Mouse (Mus musculus) liver, embryonic 14.5 days (tissue): ENCODE measurements at regions not wholly inside any gene's neighbourhood (a gene's known extent, or its start where the extent isn't known, plus 50 kb on each side); places are given as distances from the start of the nearest gene placed in this dataset.

ENCODE experiments used
- CTCF ChIP-seq: IDR thresholded peaks from 2 replicates; pipeline ENCODE4 v1.5.1; 2016; ENCODE audit warnings: antibody characterized with exemption, low read depth, control low read depth
- EP300 ChIP-seq: IDR thresholded peaks from 2 replicates; pipeline ENCODE4 v1.6.1; 2016; ENCODE audit warnings: antibody characterized with exemption, low read depth

DNA sequence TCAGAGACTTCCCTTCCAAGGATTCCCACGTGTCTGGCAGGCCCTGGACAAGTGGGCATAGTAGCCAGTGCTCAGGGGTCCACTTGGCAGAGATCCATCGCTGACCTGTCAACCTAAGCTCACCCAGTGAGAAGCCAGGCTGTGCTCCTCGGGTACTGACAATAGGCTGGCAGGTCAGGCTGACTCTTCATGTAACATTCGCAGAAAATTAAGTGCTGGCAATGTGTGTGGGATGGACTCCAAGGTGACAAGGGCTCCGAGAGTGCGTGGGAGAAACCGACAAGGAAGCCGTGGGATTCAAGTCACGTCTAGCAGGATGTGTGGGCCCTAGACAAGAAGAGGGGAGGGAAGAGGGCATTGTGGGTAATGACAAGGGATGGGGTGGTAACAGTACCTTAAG is 564.6 kb upstream of the Adam5 start:
- TF ChIP-seq CTCF (no peak), EP300 (no peak)
